Mouse (Mus musculus): ENCODE data around the gene Aknad1. TPM values are rescaled to one million over a fixed set of nuclear protein-coding genes. Genes with fewer than 3 reads are reported as not detected.

The Aknad1 gene
- polyA plus RNA-seq, 1 experiment = 16.9 TPM

DNA sequence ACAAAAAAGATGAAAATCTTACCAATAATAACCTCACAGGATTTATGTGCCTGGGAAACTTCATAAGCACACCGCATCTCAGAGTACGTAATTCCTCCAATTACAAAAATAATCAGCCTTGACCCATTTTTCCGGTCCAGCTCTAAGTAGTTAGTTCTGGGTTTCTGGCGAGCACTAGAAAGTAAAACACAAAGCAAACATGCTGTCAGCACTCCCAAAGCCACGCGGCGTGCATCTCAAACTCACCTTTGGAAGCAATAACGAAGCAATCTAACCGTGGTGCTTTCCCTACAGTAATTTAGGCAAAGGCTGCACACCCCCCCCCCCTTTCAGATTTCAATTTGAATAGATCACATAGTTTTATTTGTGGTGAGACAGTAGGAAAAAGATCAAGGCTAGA lies 55.3 kb downstream of the Aknad1 start:
- no peak overlapping the region for H3K27ac ChIP-seq (ENCODE audit: control insufficient read depth, insufficient read depth, low read depth, low read length)
- no peak for TF ChIP-seq POLR2A (IDR thresholded peaks at IDR 0.05; ENCODE audit: control insufficient read depth, low read depth, low read length)
- no peak for TF ChIP-seq CTCF (IDR thresholded peaks at IDR 0.05; ENCODE audit: control insufficient read depth, insufficient read depth, insufficient replicate concordance, low read depth, low read length)
- H3K4me3 ChIP-seq (ENCODE audit: control insufficient read depth, low read depth, low read length) = no peak overlapping the region
- H3K36me3 ChIP-seq (ENCODE audit: control insufficient read depth, insufficient read depth, low read length) = peaks cover 2% of the 10 kb centered on the region
- no peaks in the 10 kb centered on the region for H3K27me3 ChIP-seq (ENCODE audit: control insufficient read depth, insufficient read depth, low read length)
- H3K4me1 ChIP-seq (ENCODE audit: control insufficient read depth, insufficient read depth, low read length) = no peaks in the 10 kb centered on the region

GRCm38 (mm10) chr3:108795554-108796299 lies 56.3 kb downstream of the Aknad1 start:
- H3K4me3 ChIP-seq (ENCODE audit: control insufficient read depth, low read depth, low read length) = no peak overlapping the region
- no peak for TF ChIP-seq CTCF (IDR thresholded peaks at IDR 0.05; ENCODE audit: control insufficient read depth, insufficient read depth, insufficient replicate concordance, low read depth, low read length)
- TF ChIP-seq POLR2A (IDR thresholded peaks at IDR 0.05; ENCODE audit: control insufficient read depth, low read depth, low read length) = no peak
- H3K27me3 ChIP-seq (ENCODE audit: control insufficient read depth, insufficient read depth, low read length) = no peaks in the 10 kb centered on the region
- H3K36me3 ChIP-seq (ENCODE audit: control insufficient read depth, insufficient read depth, low read length) = peaks cover 4% of the 10 kb centered on the region
- no peak overlapping the region for H3K27ac ChIP-seq (ENCODE audit: control insufficient read depth, insufficient read depth, low read depth, low read length)
- no peaks in the 10 kb centered on the region for H3K4me1 ChIP-seq (ENCODE audit: control insufficient read depth, insufficient read depth, low read length)

DNA sequence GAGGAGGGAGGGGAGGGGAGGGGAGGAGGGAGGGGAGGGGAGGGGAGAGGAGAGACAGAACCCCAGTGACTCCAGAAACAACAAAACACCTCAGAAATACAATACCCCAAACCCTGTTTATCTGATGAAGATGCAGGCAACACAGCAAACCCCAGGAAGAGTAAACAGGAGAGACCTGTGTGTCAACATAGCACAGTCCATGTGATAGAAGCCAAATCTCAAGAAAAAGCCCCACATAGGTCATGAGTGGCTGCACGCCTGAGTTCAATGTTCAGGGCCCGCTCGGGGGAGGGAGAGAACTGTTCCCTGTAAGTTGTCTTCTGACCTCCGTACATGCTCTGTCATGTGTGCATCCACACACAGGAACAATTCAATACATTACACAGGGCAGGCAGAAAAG lies 56.9 kb downstream of the Aknad1 start:
- TF ChIP-seq POLR2A (IDR thresholded peaks at IDR 0.05; ENCODE audit: control insufficient read depth, low read depth, low read length) (no peak), CTCF (IDR thresholded peaks at IDR 0.05; ENCODE audit: control insufficient read depth, insufficient read depth, insufficient replicate concordance, low read depth, low read length) (no peak)
- H3K36me3 ChIP-seq (ENCODE audit: control insufficient read depth, insufficient read depth, low read length) = peaks cover 4% of the 10 kb centered on the region
- no peaks in the 10 kb centered on the region for H3K4me1 ChIP-seq (ENCODE audit: control insufficient read depth, insufficient read depth, low read length)
- no peaks in the 10 kb centered on the region for H3K27me3 ChIP-seq (ENCODE audit: control insufficient read depth, insufficient read depth, low read length)
- no peak overlapping the region for H3K4me3 ChIP-seq (ENCODE audit: control insufficient read depth, low read depth, low read length)
- no peak overlapping the region for H3K27ac ChIP-seq (ENCODE audit: control insufficient read depth, insufficient read depth, low read depth, low read length)

- no peaks in the 10 kb centered on the region for H3K4me1 ChIP-seq (ENCODE audit: control insufficient read depth, insufficient read depth, low read length)
- H3K4me3 ChIP-seq (ENCODE audit: control insufficient read depth, low read depth, low read length) = no peak overlapping the region
- peaks cover 4% of the 10 kb centered on the region for H3K36me3 ChIP-seq (ENCODE audit: control insufficient read depth, insufficient read depth, low read length)
- H3K27me3 ChIP-seq (ENCODE audit: control insufficient read depth, insufficient read depth, low read length) = no peaks in the 10 kb centered on the region
- TF ChIP-seq CTCF (IDR thresholded peaks at IDR 0.05; ENCODE audit: control insufficient read depth, insufficient read depth, insufficient replicate concordance, low read depth, low read length) (no peak), POLR2A (IDR thresholded peaks at IDR 0.05; ENCODE audit: control insufficient read depth, low read depth, low read length) (no peak)
- no peak overlapping the region for H3K27ac ChIP-seq (ENCODE audit: control insufficient read depth, insufficient read depth, low read depth, low read length)
These were observed 58.3 kb downstream of the Aknad1 start for GRCm38 (mm10) chr3:108797723-108798122.

GRCm38 (mm10) chr3:108798375-108798774 lies 58.9 kb downstream of the Aknad1 start:
- peaks cover 7% of the 10 kb centered on the region for H3K36me3 ChIP-seq (ENCODE audit: control insufficient read depth, insufficient read depth, low read length)
- no peak overlapping the region for H3K4me3 ChIP-seq (ENCODE audit: control insufficient read depth, low read depth, low read length)
- H3K27me3 ChIP-seq (ENCODE audit: control insufficient read depth, insufficient read depth, low read length) = no peaks in the 10 kb centered on the region
- H3K27ac ChIP-seq (ENCODE audit: control insufficient read depth, insufficient read depth, low read depth, low read length) = no peak overlapping the region
- TF ChIP-seq POLR2A (IDR thresholded peaks at IDR 0.05; ENCODE audit: control insufficient read depth, low read depth, low read length) (no peak), CTCF (IDR thresholded peaks at IDR 0.05; ENCODE audit: control insufficient read depth, insufficient read depth, insufficient replicate concordance, low read depth, low read length) (no peak)
- H3K4me1 ChIP-seq (ENCODE audit: control insufficient read depth, insufficient read depth, low read length) = no peaks in the 10 kb centered on the region

- TF ChIP-seq POLR2A (IDR thresholded peaks at IDR 0.05; ENCODE audit: control insufficient read depth, low read depth, low read length) (no peak), CTCF (IDR thresholded peaks at IDR 0.05; ENCODE audit: control insufficient read depth, insufficient read depth, insufficient replicate concordance, low read depth, low read length) (no peak)
- Histone ChIP-seq H3K27ac (ENCODE audit: control insufficient read depth, insufficient read depth, low read depth, low read length) (no peak overlapping the region), H3K27me3 (ENCODE audit: control insufficient read depth, insufficient read depth, low read length) (no peaks in the 10 kb centered on the region), H3K4me3 (ENCODE audit: control insufficient read depth, low read depth, low read length) (no peak overlapping the region), H3K36me3 (ENCODE audit: control insufficient read depth, insufficient read depth, low read length) (peaks cover 4% of the 10 kb centered on the region), H3K4me1 (ENCODE audit: control insufficient read depth, insufficient read depth, low read length) (no peaks in the 10 kb centered on the region)
These were observed 66.2 kb downstream of the Aknad1 start for GRCm38 (mm10) chr3:108805622-108806021.

DNA sequence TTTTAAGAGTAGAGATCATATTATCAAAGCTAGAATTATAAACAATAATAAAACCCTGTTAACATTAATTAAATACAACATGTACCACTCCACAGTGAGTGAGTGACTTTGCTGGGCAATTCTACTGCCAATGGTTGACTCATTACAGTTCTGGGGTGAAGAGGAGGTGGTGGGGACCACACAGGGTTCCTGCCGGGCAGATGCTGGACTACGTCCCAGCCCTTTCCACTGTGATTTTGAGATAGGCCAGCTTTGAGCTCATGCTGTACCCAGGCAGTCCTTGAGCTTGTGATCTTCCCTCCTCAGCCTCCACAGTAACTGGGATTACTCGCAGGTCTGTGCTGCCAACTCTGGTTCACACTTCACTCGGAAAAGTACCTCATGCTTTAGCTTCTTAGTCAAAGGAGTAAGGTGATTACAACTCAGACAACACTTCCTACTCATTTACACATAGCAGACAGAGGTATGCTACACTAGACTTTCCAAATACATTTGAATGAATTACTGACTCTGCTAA lies 71.3 kb downstream of the Aknad1 start:
- Histone ChIP-seq H3K27me3 (ENCODE audit: control insufficient read depth, insufficient read depth, low read length) (no peaks in the 10 kb centered on the region), H3K36me3 (ENCODE audit: control insufficient read depth, insufficient read depth, low read length) (no peaks in the 10 kb centered on the region), H3K4me1 (ENCODE audit: control insufficient read depth, insufficient read depth, low read length) (no peaks in the 10 kb centered on the region), H3K27ac (ENCODE audit: control insufficient read depth, insufficient read depth, low read depth, low read length) (no peak overlapping the region), H3K4me3 (ENCODE audit: control insufficient read depth, low read depth, low read length) (no peak overlapping the region)
- TF ChIP-seq CTCF (IDR thresholded peaks at IDR 0.05; ENCODE audit: control insufficient read depth, insufficient read depth, insufficient replicate concordance, low read depth, low read length) (no peak), POLR2A (IDR thresholded peaks at IDR 0.05; ENCODE audit: control insufficient read depth, low read depth, low read length) (no peak)
